Mouse (Mus musculus) kidney, embryonic 14.5 days (tissue): ENCODE results near the gene Ttyh2. TPM values are rescaled to one million over a fixed set of nuclear protein-coding genes. Genes with fewer than 3 reads are reported as not detected.
"Not testable (repeated sequence)": the region's sequence is repeated elsewhere in the genome, so short reads cannot be mapped to it uniquely, and the experiment has no call there.

ENCODE experiments used
- ATAC-seq: fragments of 200-750 bp; cut with Nextera tagmentation; 2 replicates; pipeline ENCODE4 v1.8.0; 2017; ENCODE audit warnings: moderate number of reproducible peaks, mild to moderate bottlenecking, moderate TSS enrichment, moderate library complexity; ENCODE audit not compliant: low FRiP score, low TSS enrichment
- H3K27ac ChIP-seq: fragments of 300-500 bp; sonication (generic); 2 replicates; pipeline ENCODE4 v1.5.1; 2014; ENCODE audit warnings: low read depth, mild to moderate bottlenecking, low read length, moderate library complexity, mixed read lengths
- H3K27me3 ChIP-seq: fragments of 300-500 bp; sonication (generic); 2 replicates; pipeline ENCODE4 v1.6.1; 2014; ENCODE audit warnings: mild to moderate bottlenecking, low read length; ENCODE audit not compliant: control insufficient read depth, insufficient read depth
- H3K36me3 ChIP-seq: fragments of 300-500 bp; sonication (generic); 2 replicates; pipeline ENCODE4 v1.6.1; 2014; ENCODE audit warnings: low read length, mixed read lengths; ENCODE audit not compliant: control insufficient read depth, insufficient read depth
- H3K4me1 ChIP-seq: fragments of 300-500 bp; sonication (generic); 2 replicates; pipeline ENCODE4 v1.6.1; 2014; ENCODE audit warnings: low read length, mixed read lengths; ENCODE audit not compliant: control insufficient read depth, insufficient read depth
- H3K4me2 ChIP-seq: fragments of 300-500 bp; sonication (generic); replicated peaks from 2 replicates; pipeline ENCODE4 v1.6.1; 2014; ENCODE audit warnings: low read depth, mild to moderate bottlenecking, low read length
- H3K4me3 ChIP-seq: fragments of 300-500 bp; sonication (generic); 2 replicates; pipeline ENCODE4 v1.5.1; 2014; ENCODE audit warnings: mild to moderate bottlenecking, low read length
- H3K9ac ChIP-seq: fragments of 300-500 bp; sonication (generic); 2 replicates; pipeline ENCODE4 v1.6.1; 2014; ENCODE audit warnings: low read depth, mild to moderate bottlenecking, low read length, moderate library complexity
- H3K9me3 ChIP-seq: fragments of 300-500 bp; sonication (generic); 2 replicates; pipeline ENCODE4 v1.6.1; 2016; ENCODE audit warnings: low read length; ENCODE audit not compliant: control insufficient read depth
- WGBS: fragments of 180-500 bp; shearing (Covaris S2); extraction: QIAGEN DNeasy Blood & Tissue Kit; methylation state at CpG from one replicate; pipeline ENCODE4 v1.1.7; 2014; 5-methylcytosine and 5-hydroxymethylcytosine counted together
- polyA plus RNA-seq: library from polyadenylated mRNA; unstranded; fragments of >200 nt; fragmentation: Nextera tagmentation; extraction: Ambion mirVana; gene quantifications from 2 replicates; pipeline ENCODE4 v1.2.1, GENCODE M21; 2014

Gene Ttyh2
- polyA plus RNA-seq, 1 experiment from 2014 or later, result 10.4 TPM

- 8% methylated on average over 10 of the region's 13 CpGs for WGBS
- Histone ChIP-seq H3K9me3 (no peaks in the 10 kb centered on the region), H3K9ac (no peak overlapping the region), H3K27me3 (peaks cover 3% of the 10 kb centered on the region; the same call in 1 of the 2 replicates), H3K27ac (no peak overlapping the region), H3K4me2 (no peak overlapping the region), H3K36me3 (peaks cover 18% of the 10 kb centered on the region), H3K4me1 (peaks cover 10% of the 10 kb centered on the region; the same call in 1 of the 2 replicates), H3K4me3 (no peak overlapping the region)
- no peak for ATAC-seq
These were observed 8.4 kb upstream of the Ttyh2 start for GRCm38 (mm10) chr11:114666786-114667185.

GRCm38 (mm10) chr11:114667236-114667931, 7.8 kb upstream of the Ttyh2 start:
- no peak overlapping the region for H3K4me2 ChIP-seq
- WGBS, result 50% methylated on average over 16 of the region's 18 CpGs
- H3K4me3 ChIP-seq, result no peak overlapping the region
- no peak overlapping the region for H3K27ac ChIP-seq
- H3K4me1 ChIP-seq, result peaks cover 10% of the 10 kb centered on the region; the same call in 1 of the 2 replicates
- ATAC-seq, result no peak
- peaks cover 3% of the 10 kb centered on the region; the same call in 1 of the 2 replicates for H3K27me3 ChIP-seq
- peaks cover 24% of the 10 kb centered on the region for H3K36me3 ChIP-seq
- no peak overlapping the region for H3K9ac ChIP-seq
- H3K9me3 ChIP-seq, result no peaks in the 10 kb centered on the region

GRCm38 (mm10) chr11:114667932-114668285, 7.3 kb upstream of the Ttyh2 start:
- H3K9me3 ChIP-seq, ATAC-seq, H3K27ac ChIP-seq, H3K27me3 ChIP-seq, H3K4me2 ChIP-seq, H3K4me3 ChIP-seq, H3K9ac ChIP-seq: not testable (repeated sequence)
- Histone ChIP-seq H3K36me3 (peaks cover 29% of the 10 kb centered on the region), H3K4me1 (peaks cover 10% of the 10 kb centered on the region; the same call in 1 of the 2 replicates)
- WGBS, result 28% methylated on average over 11 of the region's 11 CpGs

GRCm38 (mm10) chr11:114668301-114668710, 6.9 kb upstream of the Ttyh2 start, which contains the start of gene Rpl38:
TSS of gene Rpl38 (plus strand) at chr11:114668524.
- H3K4me2 ChIP-seq, result peak within 1 kb of the TSS; percentile 66
- H3K9ac ChIP-seq, result peak within 1 kb of the TSS; percentile 98
- H3K27ac ChIP-seq, result peak within 1 kb of the TSS; percentile 82
- H3K27me3 ChIP-seq, result peaks cover 3% of the 10 kb centered on the region; the same call in 1 of the 2 replicates
- H3K9me3 ChIP-seq, result no peaks in the 10 kb centered on the region
- H3K4me3 ChIP-seq, result peak within 1 kb of the TSS; percentile 89
- under 1% methylated on average over 21 of the region's 21 CpGs for WGBS
- peaks cover 33% of the 10 kb centered on the region for H3K36me3 ChIP-seq
- peaks cover 10% of the 10 kb centered on the region; the same call in 1 of the 2 replicates for H3K4me1 ChIP-seq
- ATAC-seq, result peak; percentile 84

- peaks cover 39% of the 10 kb centered on the region for H3K36me3 ChIP-seq
- under 1% methylated on average over 60 of the region's 60 CpGs for WGBS
- peak overlapping the region; percentile 89 for H3K4me3 ChIP-seq
- peaks cover 3% of the 10 kb centered on the region; the same call in 1 of the 2 replicates for H3K27me3 ChIP-seq
- peak overlapping the region; percentile 66 for H3K4me2 ChIP-seq
- peaks cover 10% of the 10 kb centered on the region; the same call in 1 of the 2 replicates for H3K4me1 ChIP-seq
- ATAC-seq, result peak; percentile 75
- H3K9me3 ChIP-seq, result no peaks in the 10 kb centered on the region
- peak overlapping the region; percentile 98 for H3K9ac ChIP-seq
- peak overlapping the region; percentile 82 for H3K27ac ChIP-seq
These were observed 6.2 kb upstream of the Ttyh2 start for GRCm38 (mm10) chr11:114668741-114669623.

- Histone ChIP-seq H3K27me3 (peaks cover 3% of the 10 kb centered on the region; the same call in 1 of the 2 replicates), H3K36me3 (peaks cover 41% of the 10 kb centered on the region), H3K27ac (peak overlapping the region; percentile 82; the same call in 1 of the 2 replicates), H3K4me2 (peak overlapping the region; percentile 66), H3K9me3 (no peaks in the 10 kb centered on the region), H3K9ac (peak overlapping the region; percentile 98), H3K4me3 (peak overlapping the region; percentile 89), H3K4me1 (peaks cover 10% of the 10 kb centered on the region; the same call in 1 of the 2 replicates)
- ATAC-seq, result no peak
- WGBS, result 17% methylated on average over 12 of the region's 12 CpGs
These were observed 5.5 kb upstream of the Ttyh2 start for GRCm38 (mm10) chr11:114669651-114670168.

- Histone ChIP-seq H3K4me2 (no peak overlapping the region), H3K9me3 (no peaks in the 10 kb centered on the region), H3K27ac (no peak overlapping the region), H3K4me1 (peaks cover 15% of the 10 kb centered on the region; the same call in 1 of the 2 replicates), H3K27me3 (peaks cover 3% of the 10 kb centered on the region; the same call in 1 of the 2 replicates), H3K4me3 (no peak overlapping the region), H3K36me3 (peaks cover 41% of the 10 kb centered on the region), H3K9ac (no peak overlapping the region; the same call in 1 of the 2 replicates)
- 91% methylated on average over 5 of the region's 5 CpGs for WGBS
- ATAC-seq, result no peak
These were observed 4.1 kb upstream of the Ttyh2 start for GRCm38 (mm10) chr11:114671147-114671546.

- peaks cover 25% of the 10 kb centered on the region; the same call in 1 of the 2 replicates for H3K4me1 ChIP-seq
- no peak for ATAC-seq
These were observed 2.2 kb upstream of the Ttyh2 start for GRCm38 (mm10) chr11:114672794-114673718.

More at GRCm38 (mm10) chr11:114672794-114673718, 2.2 kb upstream of the Ttyh2 start:
- H3K27me3 ChIP-seq, result no peaks in the 10 kb centered on the region
- no peak overlapping the region for H3K27ac ChIP-seq
- H3K36me3 ChIP-seq, result peaks cover 41% of the 10 kb centered on the region
- no peaks in the 10 kb centered on the region for H3K9me3 ChIP-seq
- H3K9ac ChIP-seq, result no peak overlapping the region
- H3K4me2 ChIP-seq, result no peak overlapping the region
- 71% methylated on average over 9 of the region's 9 CpGs for WGBS
- H3K4me3 ChIP-seq, result no peak overlapping the region
